Mouse (Mus musculus) megakaryocyte, embryonic 14.5 days (primary cell): Measurements from ENCODE around the gene Dst. TPM values are rescaled to one million over a fixed set of nuclear protein-coding genes. Genes with fewer than 3 reads are reported as not detected.

ENCODE experiments used
- H3K27me3 ChIP-seq: replicated peaks from 2 replicates; pipeline ENCODE3; 2012; ENCODE audit warnings: inconsistent platforms
- H3K36me3 ChIP-seq: replicated peaks from 2 replicates; pipeline ENCODE3; 2012; ENCODE audit warnings: low read length, inconsistent platforms, mixed read lengths
- H3K4me1 ChIP-seq: 2 replicates; pipeline ENCODE4 v1.6.1; 2012; ENCODE audit warnings: inconsistent platforms
- H3K4me3 ChIP-seq: replicated peaks from 2 replicates; pipeline ENCODE3; 2012; ENCODE audit warnings: moderate library complexity, mild to moderate bottlenecking, inconsistent platforms
- H3K9me3 ChIP-seq: 2 replicates; pipeline ENCODE4 v1.6.1; 2012; ENCODE audit warnings: inconsistent platforms
- FLI1 ChIP-seq: IDR thresholded peaks from 2 replicates; pipeline ENCODE4 v1.6.1; 2012; ENCODE audit warnings: low read length, inconsistent platforms, mixed read lengths
- GATA1 ChIP-seq: IDR thresholded peaks from 3 replicates; pipeline ENCODE4 v1.6.1; 2012; ENCODE audit warnings: mixed read lengths, low read length, inconsistent platforms, borderline replicate concordance
- polyA plus RNA-seq: library from polyadenylated mRNA; stranded (reverse); fragments of >175 nt; gene quantifications from 2 replicates; pipeline ENCODE4 v1.2.3, GENCODE M21; 2012; ENCODE audit warnings: low replicate concordance; ENCODE audit not compliant: insufficient read depth

Gene Dst
- polyA plus RNA-seq, 1 experiment, result 4.2 TPM

GRCm38 (mm10) chr1:34033958-34034357 lies 125.9 kb downstream of the Dst start:
- TF ChIP-seq FLI1 (no peak), GATA1 (no peak)
- Histone ChIP-seq H3K27me3 (peaks cover 2% of the 10 kb centered on the region), H3K4me1 (0 out of 2 replicates have a peak, but pooled peaks cover 5% of the 10 kb centered on the region), H3K4me3 (no peak overlapping the region), H3K36me3 (no peaks in the 10 kb centered on the region), H3K9me3 (peaks cover 15% of the 10 kb centered on the region)

DNA sequence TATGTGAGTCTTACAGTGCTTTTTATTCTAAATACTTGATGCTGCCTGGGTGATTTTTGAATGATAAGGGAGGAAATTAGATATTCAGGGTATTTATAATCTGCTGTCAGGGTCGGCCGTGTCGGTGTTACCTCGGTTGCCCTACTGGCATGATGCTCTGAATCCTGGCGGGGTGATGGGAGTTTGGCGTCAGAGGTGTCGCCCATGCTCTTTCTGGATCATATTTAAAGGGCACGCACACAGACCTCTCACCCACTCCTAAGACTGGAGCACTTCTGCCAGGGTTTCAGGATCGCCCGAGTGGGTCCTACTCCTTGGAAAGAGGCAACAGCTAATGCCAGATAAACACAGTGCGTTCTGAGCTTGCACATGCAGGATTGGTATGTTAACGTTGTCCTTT lies 128.1 kb downstream of the Dst start:
- no peaks in the 10 kb centered on the region for H3K27me3 ChIP-seq
- no peak for TF ChIP-seq GATA1
- TF ChIP-seq FLI1, result no peak
- peaks cover 2% of the 10 kb centered on the region; the same call in 1 of the 2 replicates for H3K4me1 ChIP-seq
- H3K4me3 ChIP-seq, result no peak overlapping the region
- no peaks in the 10 kb centered on the region for H3K36me3 ChIP-seq
- H3K9me3 ChIP-seq, result peaks cover 15% of the 10 kb centered on the region

- no peaks in the 10 kb centered on the region for H3K36me3 ChIP-seq
Observed at GRCm38 (mm10) chr1:34038571-34038970, 130.5 kb downstream of the Dst start.

DNA sequence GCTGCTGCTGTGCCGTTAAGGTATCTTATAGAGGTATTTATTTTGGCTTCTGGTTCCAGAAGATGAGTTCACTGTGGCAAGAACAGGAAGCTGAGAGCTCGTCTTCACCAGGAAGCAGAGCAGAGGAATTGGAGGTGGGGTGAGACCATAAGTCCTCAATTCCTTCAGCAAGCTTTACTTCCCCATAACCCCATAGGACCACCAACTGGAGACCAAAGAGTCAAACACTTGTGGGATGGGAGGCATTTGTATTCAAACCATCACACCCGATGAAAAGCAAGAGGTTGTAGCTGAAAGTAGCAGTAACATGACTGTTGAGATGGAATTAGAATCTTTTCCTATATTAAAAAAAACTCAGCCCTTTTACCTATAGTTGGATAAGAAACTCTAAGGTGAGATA lies 132.0 kb downstream of the Dst start:
- Histone ChIP-seq H3K4me1 (peaks cover 5% of the 10 kb centered on the region; the same call in 1 of the 2 replicates), H3K9me3 (peaks cover 15% of the 10 kb centered on the region), H3K27me3 (no peaks in the 10 kb centered on the region), H3K36me3 (no peaks in the 10 kb centered on the region), H3K4me3 (no peak overlapping the region)
- no peak for TF ChIP-seq FLI1
- no peak for TF ChIP-seq GATA1

More at GRCm38 (mm10) chr1:34038571-34038970, 130.5 kb downstream of the Dst start:
- Histone ChIP-seq H3K4me1 (peaks cover 5% of the 10 kb centered on the region; the same call in 1 of the 2 replicates), H3K4me3 (no peak overlapping the region), H3K27me3 (no peaks in the 10 kb centered on the region), H3K9me3 (peaks cover 15% of the 10 kb centered on the region)
- TF ChIP-seq FLI1 (no peak), GATA1 (no peak)

GRCm38 (mm10) chr1:34040901-34041721 lies 133.1 kb downstream of the Dst start:
- Histone ChIP-seq H3K4me1 (peaks cover 5% of the 10 kb centered on the region; the same call in 1 of the 2 replicates), H3K36me3 (no peaks in the 10 kb centered on the region), H3K27me3 (no peaks in the 10 kb centered on the region), H3K4me3 (no peak overlapping the region), H3K9me3 (peaks cover 15% of the 10 kb centered on the region)
- TF ChIP-seq GATA1, result no peak
- TF ChIP-seq FLI1, result no peak

- Histone ChIP-seq H3K9me3 (peaks cover 7% of the 10 kb centered on the region), H3K4me3 (no peak overlapping the region), H3K4me1 (peaks cover 5% of the 10 kb centered on the region; the same call in 1 of the 2 replicates), H3K27me3 (no peaks in the 10 kb centered on the region), H3K36me3 (no peaks in the 10 kb centered on the region)
- TF ChIP-seq GATA1, result no peak
- no peak for TF ChIP-seq FLI1
Observed at GRCm38 (mm10) chr1:34042299-34042698, 134.3 kb downstream of the Dst start.

DNA sequence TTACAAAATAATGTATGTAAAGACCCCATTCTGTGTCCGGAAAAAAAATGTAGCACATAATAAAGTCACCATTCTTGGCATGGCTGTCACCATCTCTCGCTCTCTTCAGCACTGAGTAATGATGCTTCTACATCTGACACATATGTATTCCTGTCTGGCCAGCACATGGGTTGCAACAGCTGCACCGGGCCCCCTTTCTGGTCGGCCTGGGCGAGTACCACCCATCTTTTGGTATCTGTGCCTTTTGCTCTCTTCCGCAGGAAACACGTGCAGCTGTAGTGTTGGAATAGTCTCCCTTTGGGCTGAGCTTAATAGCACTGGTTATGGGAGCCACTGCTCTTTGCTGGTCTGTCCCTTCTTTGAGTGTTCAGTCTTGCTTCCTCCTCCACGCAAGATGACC lies 135.3 kb downstream of the Dst start:
- TF ChIP-seq GATA1 (no peak), FLI1 (no peak)
- Histone ChIP-seq H3K36me3 (no peaks in the 10 kb centered on the region), H3K9me3 (peaks cover 4% of the 10 kb centered on the region), H3K27me3 (no peaks in the 10 kb centered on the region), H3K4me1 (peaks cover 5% of the 10 kb centered on the region; the same call in 1 of the 2 replicates), H3K4me3 (no peak overlapping the region)

DNA sequence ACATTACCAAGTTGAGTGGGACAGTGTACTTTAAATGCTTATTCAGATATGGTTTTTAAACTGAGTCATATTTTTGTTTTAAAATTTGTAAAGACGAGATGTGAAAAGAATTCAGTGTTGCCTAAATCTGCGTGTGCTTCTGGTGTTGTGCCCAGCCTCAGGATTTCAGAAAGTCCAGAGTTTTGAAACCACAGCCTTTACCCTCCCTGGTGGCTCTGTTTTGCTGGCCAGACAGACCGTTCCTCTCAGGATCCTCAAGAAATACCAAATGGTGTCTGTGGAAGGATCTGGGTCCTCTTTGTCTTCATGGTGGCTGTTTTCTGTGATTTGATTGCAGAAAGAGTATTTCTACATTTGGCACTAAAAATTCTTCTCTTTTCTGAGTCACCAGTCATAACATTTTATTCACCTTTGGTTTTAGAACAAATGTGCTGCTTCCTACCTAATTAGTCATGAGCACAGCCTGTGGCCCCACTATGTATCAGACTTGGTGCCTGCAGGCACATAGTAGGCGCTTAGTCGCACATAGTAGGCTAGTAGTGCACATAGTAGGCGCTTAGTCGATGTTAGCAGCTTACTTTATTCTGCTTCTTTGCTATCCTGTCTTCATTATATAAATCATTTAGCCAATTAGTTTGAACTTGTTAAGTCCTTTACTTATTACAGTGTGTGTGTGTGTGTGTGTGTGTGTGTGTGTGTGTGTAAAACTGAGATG lies 136.0 kb downstream of the Dst start:
- TF ChIP-seq FLI1, result no peak
- no peak for TF ChIP-seq GATA1
- Histone ChIP-seq H3K4me1 (peaks cover 5% of the 10 kb centered on the region; the same call in 1 of the 2 replicates), H3K36me3 (no peaks in the 10 kb centered on the region), H3K27me3 (no peaks in the 10 kb centered on the region), H3K4me3 (no peak overlapping the region), H3K9me3 (no peaks in the 10 kb centered on the region)

DNA sequence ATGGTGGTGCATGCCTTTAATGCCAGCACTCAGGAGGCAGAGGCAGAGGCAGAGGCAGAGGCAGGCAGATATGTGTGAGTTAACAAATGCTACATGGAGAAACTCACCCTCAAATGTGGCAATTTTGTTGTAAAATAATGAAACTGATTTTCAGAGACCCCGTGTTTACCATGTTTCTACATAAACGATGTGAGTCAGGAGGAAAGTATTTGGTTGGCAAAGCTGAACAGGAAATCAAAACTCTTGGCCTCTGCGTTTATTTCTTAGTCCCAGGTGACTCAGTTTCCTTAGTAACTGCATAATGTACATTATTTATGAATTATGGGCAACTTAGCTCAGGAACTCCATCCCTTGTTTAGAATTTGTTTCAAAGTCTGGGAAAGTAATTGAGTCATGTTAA lies 136.7 kb downstream of the Dst start:
- Histone ChIP-seq H3K36me3 (no peaks in the 10 kb centered on the region), H3K9me3 (no peaks in the 10 kb centered on the region), H3K4me3 (no peak overlapping the region), H3K4me1 (peaks cover 5% of the 10 kb centered on the region; the same call in 1 of the 2 replicates), H3K27me3 (no peaks in the 10 kb centered on the region)
- no peak for TF ChIP-seq FLI1
- no peak for TF ChIP-seq GATA1

DNA sequence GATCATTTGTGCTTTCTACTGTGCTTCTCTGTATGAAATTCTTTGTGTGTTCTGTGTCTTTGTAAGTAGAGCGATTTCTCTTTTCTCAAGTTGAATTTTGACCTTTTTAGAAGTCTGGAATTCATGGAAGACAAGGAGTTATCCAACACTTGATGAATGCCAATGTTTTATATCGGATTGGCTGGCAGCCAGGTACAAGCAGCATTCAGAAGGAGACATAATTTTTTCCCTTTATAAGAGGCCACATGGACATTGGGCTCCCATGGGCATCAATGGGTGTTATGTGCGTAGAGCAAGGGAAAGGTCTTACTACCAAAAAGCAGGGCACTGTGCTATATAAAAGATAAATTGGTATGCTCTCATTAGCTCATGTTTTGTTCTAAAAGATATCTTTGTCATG lies 139.3 kb downstream of the Dst start:
- TF ChIP-seq FLI1 (no peak), GATA1 (no peak)
- H3K9me3 ChIP-seq, result no peaks in the 10 kb centered on the region

GRCm38 (mm10) chr1:34051251-34051650 lies 143.2 kb downstream of the Dst start:
- TF ChIP-seq GATA1 (no peak), FLI1 (no peak)
- no peaks in the 10 kb centered on the region for H3K27me3 ChIP-seq

More for the DNA sequence above, 139.3 kb downstream of the Dst start:
- no peak overlapping the region for H3K4me3 ChIP-seq
- H3K27me3 ChIP-seq, result no peaks in the 10 kb centered on the region
- H3K36me3 ChIP-seq, result no peaks in the 10 kb centered on the region
- H3K4me1 ChIP-seq, result no peaks in the 10 kb centered on the region

More at GRCm38 (mm10) chr1:34051251-34051650, 143.2 kb downstream of the Dst start:
- H3K9me3 ChIP-seq, result no peaks in the 10 kb centered on the region
- H3K4me1 ChIP-seq, result no peaks in the 10 kb centered on the region
- peak overlapping the region; percentile 11 for H3K4me3 ChIP-seq
- H3K36me3 ChIP-seq, result no peaks in the 10 kb centered on the region
